Mouse (Mus musculus): Measurements from ENCODE around the gene Pafah1b2. TPM values are rescaled to one million over a fixed set of nuclear protein-coding genes. Genes with fewer than 3 reads are reported as not detected.

Pafah1b2 gene
- polyA plus RNA-seq (2015; fragmentation: Nextera tagmentation; extraction: Ambion mirVana) = 291 and 321 TPM in 2 replicates

DNA sequence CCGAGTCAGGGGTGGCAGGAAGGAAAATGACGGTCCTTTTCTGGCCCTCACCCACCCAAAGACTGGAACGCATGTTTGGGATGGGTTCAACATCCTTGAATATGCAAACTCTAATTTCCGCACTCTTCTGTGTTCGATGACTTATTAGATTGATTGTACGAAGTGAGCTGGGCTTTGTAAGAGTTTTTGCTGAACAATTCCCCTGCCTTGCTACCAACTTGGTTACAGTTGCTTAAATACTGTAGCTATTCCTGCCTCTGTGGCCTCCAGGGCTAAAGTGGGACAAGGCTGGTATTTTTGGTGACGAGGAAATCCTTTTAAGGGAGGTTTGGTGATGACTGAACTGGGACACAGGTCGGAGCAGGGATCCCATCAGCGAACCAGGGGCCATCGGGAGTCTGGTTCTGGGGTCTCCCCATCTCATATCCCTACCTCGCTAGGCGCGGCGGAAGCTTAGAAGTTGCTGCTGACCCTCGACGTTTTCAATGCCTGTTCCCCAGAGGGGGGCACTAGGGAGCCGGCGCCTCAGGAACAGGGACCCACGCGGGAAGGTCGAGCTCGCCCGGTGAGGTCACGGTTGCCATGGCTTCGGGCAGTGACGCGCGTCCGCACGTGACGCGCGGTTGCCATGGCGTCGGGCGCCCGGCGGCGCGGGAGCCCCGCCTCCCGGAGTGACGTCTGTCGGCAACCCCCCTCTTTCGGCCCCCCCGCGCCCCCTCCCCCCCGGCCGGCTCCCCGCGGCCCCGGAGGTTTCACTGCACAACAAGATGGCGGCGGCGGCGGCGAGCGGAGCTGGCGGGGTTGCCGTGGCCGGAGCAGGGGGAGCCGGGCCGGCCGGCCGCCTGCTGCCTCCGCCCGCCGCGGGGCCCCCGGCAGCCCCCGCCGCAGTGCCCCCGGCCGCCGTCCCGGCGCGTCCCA, at the start of gene Pafah1b2, which contains the start of gene Sik3:
Pafah1b2 (minus strand) TSS at position 600 of the 918 bp plus-strand sequence.
Sik3 (plus strand) TSS at position 730 of the 918 bp plus-strand sequence.
- Histone ChIP-seq H3K9me3 (ENCODE audit: control insufficient read depth, low read length) (no peaks in the 10 kb centered on the region), H3K36me3 (ENCODE audit: control insufficient read depth, insufficient read depth) (no peaks in the 10 kb centered on the region), H3K27me3 (replicated peaks; ENCODE audit: control insufficient read depth, insufficient read depth, low read length) (no peaks in the 10 kb centered on the region), H3K4me2 (ENCODE audit: low read length) (peak within 1 kb of the TSS; percentile 73), H3K4me3 (replicated peaks; ENCODE audit: low read length) (peak within 1 kb of the TSS; percentile 100), H3K4me1 (replicated peaks; ENCODE audit: control insufficient read depth, insufficient read depth, low read length) (peaks cover 40% of the 10 kb centered on the region), H3K9ac (replicated peaks; ENCODE audit: low read depth, low read length) (peak within 1 kb of the TSS; percentile 97), H3K27ac (ENCODE audit: low read length) (peak within 1 kb of the TSS; percentile 85)
- WGBS = 3% methylated on average over 62 of the region's 78 CpGs
- ATAC-seq = peak; percentile 90

DNA sequence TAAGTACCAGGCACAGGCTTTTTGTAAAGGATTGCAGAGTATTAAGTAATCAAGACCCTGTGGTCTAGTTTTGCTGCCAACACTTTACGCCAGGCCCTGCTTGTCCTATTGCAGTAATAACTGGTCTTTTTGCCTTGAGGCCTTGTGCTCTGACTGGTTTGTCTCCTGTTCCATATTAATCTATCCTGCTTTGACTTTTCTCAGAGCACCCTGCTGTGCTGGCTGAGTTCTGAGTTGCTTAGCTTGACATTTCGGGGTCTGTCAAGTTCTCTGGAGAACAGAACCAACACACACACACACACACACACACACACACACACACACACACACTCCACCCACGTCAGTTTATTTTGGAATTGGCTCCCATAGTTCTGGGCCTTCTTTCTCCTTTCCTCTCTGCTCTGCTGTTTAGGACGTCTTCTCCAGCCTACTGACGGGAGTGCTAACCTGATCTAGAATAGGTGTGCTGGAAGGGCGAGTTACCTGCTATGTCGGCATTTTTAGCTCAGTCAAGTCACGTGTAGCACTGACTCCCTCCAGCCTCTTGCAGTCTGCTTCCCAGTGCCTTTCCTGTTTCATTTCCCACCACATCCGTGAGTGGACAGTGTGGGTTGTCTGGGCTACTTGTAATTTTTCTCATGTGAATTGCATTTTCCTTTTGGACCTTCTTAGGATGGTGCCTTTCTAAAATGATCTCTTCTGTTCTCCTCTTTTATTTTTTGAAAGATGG, 49.4 kb upstream of the Pafah1b2 start:
- H3K4me3 ChIP-seq (replicated peaks; ENCODE audit: low read length) = no peak overlapping the region
- no peak overlapping the region for H3K9ac ChIP-seq (replicated peaks; ENCODE audit: low read depth, low read length)
- WGBS = 83% methylated on average over 9 of the region's 9 CpGs
- no peak overlapping the region for H3K27ac ChIP-seq (ENCODE audit: low read length)
- no peaks in the 10 kb centered on the region for H3K9me3 ChIP-seq (ENCODE audit: control insufficient read depth, low read length)
- no peaks in the 10 kb centered on the region for H3K27me3 ChIP-seq (replicated peaks; ENCODE audit: control insufficient read depth, insufficient read depth, low read length)
- H3K4me1 ChIP-seq (replicated peaks; ENCODE audit: control insufficient read depth, insufficient read depth, low read length) = no peaks in the 10 kb centered on the region
- no peak for ATAC-seq
- no peak overlapping the region for H3K4me2 ChIP-seq (ENCODE audit: low read length)
- H3K36me3 ChIP-seq (ENCODE audit: control insufficient read depth, insufficient read depth) = no peaks in the 10 kb centered on the region

DNA sequence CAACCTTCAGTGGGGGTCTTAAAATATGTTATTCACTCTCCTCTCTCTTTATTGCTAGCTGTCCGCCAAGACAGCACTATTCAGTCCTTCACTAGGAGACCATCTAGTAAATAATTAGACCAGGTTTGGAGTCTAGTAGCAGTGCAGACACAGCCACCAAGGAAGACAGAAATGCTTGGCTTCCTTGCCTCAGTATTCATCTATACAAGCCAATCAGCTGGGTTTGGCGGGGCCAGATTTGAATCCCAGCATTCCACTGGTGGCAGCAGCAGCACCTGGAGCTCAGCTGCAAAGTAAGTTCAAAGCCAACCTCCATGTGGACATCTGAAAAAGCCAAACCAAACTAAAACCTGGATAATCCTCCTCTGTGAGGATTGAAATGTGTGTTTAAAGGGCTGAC, 47.8 kb upstream of the Pafah1b2 start:
- no peak for ATAC-seq
- H3K27me3 ChIP-seq (replicated peaks; ENCODE audit: control insufficient read depth, insufficient read depth, low read length) = no peaks in the 10 kb centered on the region
- no peak overlapping the region for H3K4me3 ChIP-seq (replicated peaks; ENCODE audit: low read length)
- WGBS = 87% methylated on average over 2 of the region's 2 CpGs
- no peaks in the 10 kb centered on the region for H3K9me3 ChIP-seq (ENCODE audit: control insufficient read depth, low read length)
- H3K36me3 ChIP-seq (ENCODE audit: control insufficient read depth, insufficient read depth) = no peaks in the 10 kb centered on the region
- H3K4me2 ChIP-seq (ENCODE audit: low read length) = no peak overlapping the region
- H3K4me1 ChIP-seq (replicated peaks; ENCODE audit: control insufficient read depth, insufficient read depth, low read length) = no peaks in the 10 kb centered on the region
- H3K9ac ChIP-seq (replicated peaks; ENCODE audit: low read depth, low read length) = no peak overlapping the region
- no peak overlapping the region for H3K27ac ChIP-seq (ENCODE audit: low read length)

DNA sequence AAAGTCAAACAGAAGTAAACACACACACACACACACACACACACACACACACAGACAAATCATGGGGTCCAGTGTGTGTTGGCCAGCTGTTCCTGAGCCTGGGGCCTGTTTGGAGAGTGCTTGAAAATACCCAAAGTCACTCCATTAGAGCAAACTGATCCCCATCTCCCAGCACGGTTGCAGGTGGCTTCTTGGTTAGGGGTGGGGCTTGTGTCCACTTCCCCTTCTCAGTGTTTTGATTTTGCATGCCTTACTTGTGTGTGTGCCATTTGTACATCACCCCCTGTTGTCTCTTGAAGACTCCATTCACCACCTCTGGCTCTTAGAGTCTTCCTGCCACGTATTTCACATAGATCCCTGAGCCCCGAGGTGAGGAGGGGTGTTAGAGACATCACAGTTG, 45.6 kb upstream of the Pafah1b2 start:
- no peak overlapping the region for H3K4me2 ChIP-seq (ENCODE audit: low read length)
- 92% methylated on average over 3 of the region's 3 CpGs for WGBS
- no peak for ATAC-seq

DNA sequence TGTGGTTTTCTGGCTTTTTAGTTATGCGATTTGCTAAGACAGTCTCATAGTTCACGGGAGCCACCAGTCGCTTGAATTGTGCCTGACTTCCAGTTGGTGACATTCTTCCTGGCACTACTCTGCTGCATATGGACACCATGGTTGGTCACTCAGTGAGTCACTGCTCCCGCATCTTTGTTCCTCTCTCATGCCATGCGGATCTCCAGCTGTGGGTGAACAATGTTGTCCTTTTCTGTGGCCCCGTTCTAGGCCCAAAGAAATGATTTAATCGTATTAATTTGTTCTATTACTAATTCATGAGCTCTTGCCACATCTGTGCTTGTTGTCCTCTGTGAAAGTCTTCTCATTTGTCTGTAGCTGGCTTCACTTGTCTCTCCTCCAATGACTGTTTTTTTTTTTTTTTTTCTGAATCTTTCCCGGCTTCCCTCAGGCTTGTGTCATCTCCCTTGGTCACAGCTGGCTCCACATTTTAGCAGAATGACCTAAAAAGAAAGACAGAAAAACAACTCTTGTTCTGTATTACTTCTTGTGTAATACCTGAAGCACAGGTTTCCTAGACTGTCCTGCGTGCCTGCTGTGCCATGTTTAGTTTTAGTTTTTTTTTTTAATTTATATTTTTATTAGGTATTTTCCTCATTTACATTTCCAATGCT, 40.6 kb upstream of the Pafah1b2 start:
- no peak overlapping the region for H3K4me3 ChIP-seq (replicated peaks; ENCODE audit: low read length)
- H3K4me2 ChIP-seq (ENCODE audit: low read length) = no peak overlapping the region
- no peak overlapping the region for H3K9ac ChIP-seq (replicated peaks; ENCODE audit: low read depth, low read length)
- H3K27me3 ChIP-seq (replicated peaks; ENCODE audit: control insufficient read depth, insufficient read depth, low read length) = no peaks in the 10 kb centered on the region
- no peak overlapping the region for H3K27ac ChIP-seq (ENCODE audit: low read length)
- WGBS = 65% methylated on average over 9 of the region's 9 CpGs
- H3K4me1 ChIP-seq (replicated peaks; ENCODE audit: control insufficient read depth, insufficient read depth, low read length) = no peaks in the 10 kb centered on the region
- H3K9me3 ChIP-seq (ENCODE audit: control insufficient read depth, low read length) = no peaks in the 10 kb centered on the region
- ATAC-seq = no peak
- no peaks in the 10 kb centered on the region for H3K36me3 ChIP-seq (ENCODE audit: control insufficient read depth, insufficient read depth)

More for the DNA sequence above, 45.6 kb upstream of the Pafah1b2 start:
- Histone ChIP-seq H3K9ac (replicated peaks; ENCODE audit: low read depth, low read length) (no peak overlapping the region), H3K36me3 (ENCODE audit: control insufficient read depth, insufficient read depth) (no peaks in the 10 kb centered on the region), H3K4me3 (replicated peaks; ENCODE audit: low read length) (no peak overlapping the region), H3K27ac (ENCODE audit: low read length) (no peak overlapping the region), H3K27me3 (replicated peaks; ENCODE audit: control insufficient read depth, insufficient read depth, low read length) (no peaks in the 10 kb centered on the region), H3K4me1 (replicated peaks; ENCODE audit: control insufficient read depth, insufficient read depth, low read length) (no peaks in the 10 kb centered on the region), H3K9me3 (ENCODE audit: control insufficient read depth, low read length) (no peaks in the 10 kb centered on the region)

DNA sequence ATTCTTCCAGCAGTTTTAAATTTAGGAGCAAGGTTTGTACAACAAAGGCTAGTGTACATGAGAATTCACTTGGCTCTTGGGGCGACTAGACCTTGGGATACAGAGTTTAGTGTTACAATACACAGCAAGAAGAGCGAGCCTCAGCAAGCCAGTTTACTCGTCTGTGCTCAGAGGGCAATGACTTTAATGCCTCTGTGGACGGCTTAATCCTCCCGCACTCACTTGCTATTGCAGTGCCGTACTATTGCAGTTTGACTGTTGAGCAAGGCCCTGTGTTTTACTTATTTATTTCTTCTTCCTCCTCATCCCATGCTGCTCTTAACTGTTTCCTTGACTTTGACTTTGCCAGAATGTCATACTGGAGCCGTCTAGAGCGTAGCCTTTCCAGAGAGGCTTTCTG, 37.7 kb upstream of the Pafah1b2 start:
- H3K36me3 ChIP-seq (ENCODE audit: control insufficient read depth, insufficient read depth) = no peaks in the 10 kb centered on the region
- no peak overlapping the region for H3K4me2 ChIP-seq (ENCODE audit: low read length)
- H3K9me3 ChIP-seq (ENCODE audit: control insufficient read depth, low read length) = no peaks in the 10 kb centered on the region
- H3K27me3 ChIP-seq (replicated peaks; ENCODE audit: control insufficient read depth, insufficient read depth, low read length) = no peaks in the 10 kb centered on the region
- H3K4me1 ChIP-seq (replicated peaks; ENCODE audit: control insufficient read depth, insufficient read depth, low read length) = no peaks in the 10 kb centered on the region
- H3K9ac ChIP-seq (replicated peaks; ENCODE audit: low read depth, low read length) = no peak overlapping the region
- no peak overlapping the region for H3K4me3 ChIP-seq (replicated peaks; ENCODE audit: low read length)
- WGBS = 79% methylated on average over 8 of the region's 8 CpGs
- ATAC-seq = no peak
- H3K27ac ChIP-seq (ENCODE audit: low read length) = no peak overlapping the region

DNA sequence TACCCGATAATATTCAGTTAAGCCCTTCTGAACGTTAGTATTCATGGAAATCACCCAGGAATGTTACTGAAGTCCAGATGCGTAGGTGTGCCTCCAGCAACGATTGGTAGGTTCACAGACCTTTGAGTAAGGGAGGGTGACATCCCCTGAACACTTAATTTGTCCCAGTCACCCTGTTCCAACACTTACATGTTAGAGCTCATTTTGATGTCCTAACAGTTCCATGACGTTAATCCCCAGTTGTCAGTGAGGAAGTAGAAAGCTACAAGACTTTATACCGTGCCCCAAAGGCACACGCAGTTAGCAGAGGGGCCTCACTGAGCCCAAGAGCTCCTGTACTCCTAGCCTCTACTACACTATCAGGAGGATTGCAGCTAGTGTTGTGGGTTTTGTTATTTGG, 37.0 kb upstream of the Pafah1b2 start:
- WGBS = 86% methylated on average over 7 of the region's 7 CpGs
- Histone ChIP-seq H3K27me3 (replicated peaks; ENCODE audit: control insufficient read depth, insufficient read depth, low read length) (no peaks in the 10 kb centered on the region), H3K36me3 (ENCODE audit: control insufficient read depth, insufficient read depth) (no peaks in the 10 kb centered on the region), H3K27ac (ENCODE audit: low read length) (no peak overlapping the region), H3K4me2 (ENCODE audit: low read length) (no peak overlapping the region), H3K9me3 (ENCODE audit: control insufficient read depth, low read length) (no peaks in the 10 kb centered on the region), H3K4me1 (replicated peaks; ENCODE audit: control insufficient read depth, insufficient read depth, low read length) (no peaks in the 10 kb centered on the region), H3K4me3 (replicated peaks; ENCODE audit: low read length) (no peak overlapping the region), H3K9ac (replicated peaks; ENCODE audit: low read depth, low read length) (no peak overlapping the region)
- ATAC-seq = no peak

DNA sequence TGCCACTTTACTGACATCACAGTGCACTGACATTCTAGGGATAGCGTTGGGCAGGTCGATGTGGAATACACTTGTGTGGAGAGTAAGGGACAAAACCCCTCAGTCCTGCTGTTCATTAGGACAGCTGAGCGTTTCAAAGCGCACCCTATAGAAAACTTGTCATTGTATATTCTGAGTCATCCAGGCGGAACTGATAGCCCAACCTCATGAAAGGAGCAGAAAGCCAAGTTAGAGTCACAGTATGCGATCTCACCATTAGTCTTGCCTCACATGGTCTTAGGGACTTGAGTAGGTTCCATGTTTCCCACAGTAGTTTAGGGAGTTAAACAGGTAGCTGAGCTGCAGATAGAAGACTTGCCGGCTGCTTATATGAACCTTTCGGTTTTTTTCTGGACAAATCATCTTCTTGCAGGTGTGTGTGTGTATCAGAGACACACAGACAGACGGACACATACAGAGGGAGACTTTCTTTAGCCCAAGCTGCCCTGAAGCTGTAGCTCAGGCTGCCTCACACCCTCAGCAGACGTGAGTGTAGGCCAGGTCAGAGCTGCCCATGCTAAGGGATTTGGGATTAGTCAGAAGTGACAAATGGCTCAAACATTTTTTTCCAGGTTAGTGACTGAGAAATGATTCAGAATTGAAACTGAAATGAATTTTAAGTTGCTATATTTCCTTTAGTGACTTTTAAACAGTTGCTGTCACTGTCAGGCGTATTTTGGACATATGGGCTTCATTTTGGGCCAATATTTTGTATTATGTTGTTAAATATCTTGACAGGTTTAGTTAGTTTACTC, 34.4 kb upstream of the Pafah1b2 start:
- ATAC-seq = no peak
- H3K36me3 ChIP-seq (ENCODE audit: control insufficient read depth, insufficient read depth) = no peaks in the 10 kb centered on the region
- no peaks in the 10 kb centered on the region for H3K9me3 ChIP-seq (ENCODE audit: control insufficient read depth, low read length)
- WGBS = 42% methylated on average over 11 of the region's 11 CpGs
- H3K27ac ChIP-seq (ENCODE audit: low read length) = no peak overlapping the region
- no peaks in the 10 kb centered on the region for H3K27me3 ChIP-seq (replicated peaks; ENCODE audit: control insufficient read depth, insufficient read depth, low read length)
- H3K4me2 ChIP-seq (ENCODE audit: low read length) = no peak overlapping the region
- no peak overlapping the region for H3K9ac ChIP-seq (replicated peaks; ENCODE audit: low read depth, low read length)
- H3K4me3 ChIP-seq (replicated peaks; ENCODE audit: low read length) = no peak overlapping the region
- H3K4me1 ChIP-seq (replicated peaks; ENCODE audit: control insufficient read depth, insufficient read depth, low read length) = no peaks in the 10 kb centered on the region

Data from forebrain, embryonic 16.5 days (tissue).